In the genomic region with DNA sequence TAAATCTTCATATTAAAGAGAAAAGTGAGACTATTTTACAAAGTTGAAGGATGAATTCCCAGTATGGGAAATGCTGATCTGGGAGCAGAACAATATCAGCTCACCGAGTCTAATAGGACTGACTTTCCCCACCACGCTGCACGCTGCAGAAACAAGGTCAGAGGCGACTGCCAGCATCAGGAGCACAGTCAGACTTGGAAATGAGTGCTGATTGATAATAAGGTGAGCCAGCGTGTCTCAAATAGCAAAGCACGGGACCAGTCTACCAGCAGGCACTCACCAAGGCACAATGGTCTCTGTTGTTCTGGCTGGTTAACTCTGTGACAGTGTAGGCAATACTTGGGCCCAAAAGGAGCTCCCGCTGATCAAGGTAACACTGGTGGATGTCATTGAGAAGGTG, we compare ENCODE assay signal across 26 mouse cellular contexts.
"Had no signal": no experiment of that assay in that cellular context is flagged by ENCODE, and none has a peak within 500 bp of the region (broad histone marks: within the 10 kb centered on the region; RNA-seq: fewer than 3 reads in every experiment).

No protein-coding gene starts in this region.

- DNase-seq: gastrocnemius, adult 2 months; gastrocnemius, postnatal 10 days; gastrocnemius, postnatal 25 days; heart, postnatal 10 days; heart, postnatal 4 days; kidney, adult 18-20 months; kidney, adult 8-10 months; kidney, postnatal 10 days; kidney, postnatal 25 days; kidney, postnatal 4 days; liver; liver, embryonic 13.5 days had no signal

- H3K4me1 ChIP-seq: heart, embryonic 10.5 days; hindbrain, embryonic 10.5 days; hindbrain, embryonic 12.5 days; intestine, embryonic 15.5 days; limb, embryonic 10.5 days; limb, embryonic 12.5 days; liver, embryonic 15.5 days had no signal

- H3K27ac ChIP-seq: gastrocnemius, adult 2 months; heart, embryonic 10.5 days; hindbrain, embryonic 10.5 days; hindbrain, embryonic 12.5 days; hindbrain, embryonic 14.5 days; intestine, embryonic 15.5 days; layer of hippocampus, adult 2 months; left cerebral cortex, adult 2 months; limb, embryonic 10.5 days; limb, embryonic 12.5 days; liver, embryonic 13.5 days; liver, embryonic 15.5 days had no signal

- H3K4me2 ChIP-seq: hindbrain, embryonic 12.5 days; hindbrain, embryonic 14.5 days; intestine, embryonic 15.5 days; limb, embryonic 12.5 days; liver, embryonic 11.5 days; liver, embryonic 13.5 days; liver, embryonic 15.5 days had no signal

- H3K9ac ChIP-seq: hindbrain, embryonic 12.5 days; hindbrain, embryonic 14.5 days; intestine, embryonic 15.5 days; limb, embryonic 12.5 days; liver, embryonic 13.5 days; liver, embryonic 15.5 days had no signal

- ATAC-seq: hindbrain, embryonic 16.5 days; inflammation-experienced regulatory T-cells, adult 6 months; intestine, embryonic 15.5 days; intestine, postnatal 0 days had no signal

- H3K27me3 ChIP-seq: hindbrain, embryonic 12.5 days; intestine, embryonic 15.5 days; limb, embryonic 12.5 days; liver, embryonic 13.5 days; liver, embryonic 15.5 days had no signal

- H3K9me3 ChIP-seq: heart, embryonic 10.5 days; hindbrain, embryonic 10.5 days; hindbrain, embryonic 12.5 days; intestine, embryonic 15.5 days; limb, embryonic 10.5 days; limb, embryonic 12.5 days; liver, embryonic 13.5 days; liver, embryonic 15.5 days had no signal

- H3K4me3 ChIP-seq: gastrocnemius, adult 2 months; heart, embryonic 10.5 days; hindbrain, embryonic 10.5 days; hindbrain, embryonic 12.5 days; intestine, embryonic 15.5 days; layer of hippocampus, adult 2 months; left cerebral cortex, adult 2 months; limb, embryonic 10.5 days; limb, embryonic 12.5 days; liver, embryonic 13.5 days; liver, embryonic 15.5 days had no signal
